Mouse (Mus musculus): Measurements from ENCODE around the gene Sdc1.

- TF ChIP-seq EP300 (IDR thresholded peaks at IDR 0.05; ENCODE audit: low read depth), result no peak
- no peak for TF ChIP-seq CTCF (IDR thresholded peaks at IDR 0.05; ENCODE audit: low read depth)
Measured at GRCm38 (mm10) chr12:8830967-8831635, 60.0 kb downstream of the Sdc1 start.
